Mouse (Mus musculus): ENCODE data around the gene Gm9602. TPM values are rescaled to one million over a fixed set of nuclear protein-coding genes. Genes with fewer than 3 reads are reported as not detected.

Gm9602 gene
- not detected in 2 replicates for polyA plus RNA-seq (2012; rRNA removed)

DNA sequence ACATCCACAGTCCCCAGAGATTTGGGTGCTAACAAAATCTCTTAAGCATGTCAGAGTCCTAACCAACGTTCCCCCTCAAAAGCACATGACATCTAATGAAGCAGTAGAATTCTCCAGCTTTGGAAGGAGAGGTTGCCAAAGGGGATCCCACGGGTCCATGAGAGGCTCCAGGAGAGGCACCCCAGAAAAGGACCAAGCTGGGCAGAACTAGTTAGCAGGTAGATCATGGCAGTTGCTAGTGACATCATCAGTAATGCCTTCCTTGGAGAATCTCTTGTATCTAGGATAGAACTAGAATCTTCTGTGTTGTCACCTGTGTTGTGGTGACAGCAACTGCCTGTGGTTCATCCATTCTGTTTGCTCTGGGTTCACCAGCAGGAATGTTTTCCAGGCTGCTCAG lies at the start of gene Gm9602:
Gm9602 (plus strand) TSS at position 301 of the 400 bp plus-strand sequence.

Other genes with a start within 250 kb of the Gm9602 start
- gene Gm3047, start 220.9 kb upstream of the Gm9602 start, polyA plus RNA-seq (2012; rRNA removed) = not detected in 2 replicates
- not detected in 2 replicates for gene Gm8159, start 144.0 kb upstream of the Gm9602 start, polyA plus RNA-seq (2012; rRNA removed)
- not detected in 2 replicates for gene Gm3239, start 112.1 kb upstream of the Gm9602 start, polyA plus RNA-seq (2012; rRNA removed)
- gene Gm7876, start 67.1 kb upstream of the Gm9602 start, polyA plus RNA-seq (2012; rRNA removed) = not detected in 2 replicates
- not detected in 2 replicates for gene Gm3252, start 49.6 kb upstream of the Gm9602 start, polyA plus RNA-seq (2012; rRNA removed)
- gene Gm3269, start 61.8 kb downstream of the Gm9602 start, polyA plus RNA-seq (2012; rRNA removed) = not detected in 2 replicates
- gene Gm3264, start 79.2 kb downstream of the Gm9602 start, polyA plus RNA-seq (2012; rRNA removed) = not detected in 2 replicates
- not detected in 2 replicates for gene Gm3278, start 116.1 kb downstream of the Gm9602 start, polyA plus RNA-seq (2012; rRNA removed)
- not detected in 2 replicates for gene Gm8297, start 207.6 kb downstream of the Gm9602 start, polyA plus RNA-seq (2012; rRNA removed)
- not detected in 2 replicates for gene Gm3298, start 239.6 kb downstream of the Gm9602 start, polyA plus RNA-seq (2012; rRNA removed)